Mouse (Mus musculus): ENCODE data around the gene Degs2.
"Not testable (repeated sequence)": the region's sequence is repeated elsewhere in the genome, so short reads cannot be mapped to it uniquely, and the experiment has no call there.

Gene Degs2

GRCm38 (mm10) chr12:108702185-108702584, at the start of gene Degs2:
Gene Degs2 (minus strand): TSS chr12:108702315.
- no peak for DNase-seq (ENCODE audit: extremely low read depth, low read depth)

GRCm38 (mm10) chr12:108751790-108752189, 49.7 kb upstream of the Degs2 start:
- DNase-seq (ENCODE audit: extremely low read depth, low read depth): no peak

GRCm38 (mm10) chr12:108750226-108750625, 48.1 kb upstream of the Degs2 start:
- DNase-seq (ENCODE audit: extremely low read depth, low read depth): no peak

GRCm38 (mm10) chr12:108749454-108749853, 47.3 kb upstream of the Degs2 start:
- no peak for DNase-seq (ENCODE audit: extremely low read depth, low read depth)

- no peak for DNase-seq (ENCODE audit: extremely low read depth, low read depth)
Observed at GRCm38 (mm10) chr12:108749019-108749418, 46.9 kb upstream of the Degs2 start.

- DNase-seq (ENCODE audit: extremely low read depth, low read depth): no peak
Observed at GRCm38 (mm10) chr12:108745990-108746389, 43.9 kb upstream of the Degs2 start.

GRCm38 (mm10) chr12:108742241-108742640, 40.1 kb upstream of the Degs2 start:
- DNase-seq (ENCODE audit: extremely low read depth, low read depth): no peak

GRCm38 (mm10) chr12:108741472-108741871, 39.4 kb upstream of the Degs2 start:
- no peak for DNase-seq (ENCODE audit: extremely low read depth, low read depth)

- no peak for DNase-seq (ENCODE audit: extremely low read depth, low read depth)
Observed at GRCm38 (mm10) chr12:108738745-108739144, 36.6 kb upstream of the Degs2 start.

- DNase-seq (ENCODE audit: extremely low read depth, low read depth): no peak
Observed at GRCm38 (mm10) chr12:108737838-108738237, 35.7 kb upstream of the Degs2 start.

- no peak for DNase-seq (ENCODE audit: extremely low read depth, low read depth)
Observed at GRCm38 (mm10) chr12:108734386-108734785, 32.3 kb upstream of the Degs2 start.

- DNase-seq (ENCODE audit: extremely low read depth, low read depth): no peak
Observed at GRCm38 (mm10) chr12:108723841-108724240, 21.7 kb upstream of the Degs2 start.

- no peak for DNase-seq (ENCODE audit: extremely low read depth, low read depth)
Observed at GRCm38 (mm10) chr12:108722464-108722863, 20.3 kb upstream of the Degs2 start.

- no peak for DNase-seq (ENCODE audit: extremely low read depth, low read depth)
Observed at GRCm38 (mm10) chr12:108718485-108718884, 16.4 kb upstream of the Degs2 start.

GRCm38 (mm10) chr12:108715854-108716253, 13.7 kb upstream of the Degs2 start:
- DNase-seq (ENCODE audit: extremely low read depth, low read depth): no peak

- DNase-seq (ENCODE audit: extremely low read depth, low read depth): not testable (repeated sequence)
Observed at GRCm38 (mm10) chr12:108713972-108714371, 11.9 kb upstream of the Degs2 start.

- DNase-seq (ENCODE audit: extremely low read depth, low read depth): no peak
Observed at GRCm38 (mm10) chr12:108712481-108712880, 10.4 kb upstream of the Degs2 start.

- DNase-seq (ENCODE audit: extremely low read depth, low read depth): no peak
Observed at GRCm38 (mm10) chr12:108710861-108711615, 8.9 kb upstream of the Degs2 start.

GRCm38 (mm10) chr12:108709964-108710765, 8.1 kb upstream of the Degs2 start:
- no peak for DNase-seq (ENCODE audit: extremely low read depth, low read depth)

- DNase-seq (ENCODE audit: extremely low read depth, low read depth): no peak
Observed at GRCm38 (mm10) chr12:108709386-108709785, 7.3 kb upstream of the Degs2 start.

- DNase-seq (ENCODE audit: extremely low read depth, low read depth): no peak
Observed at GRCm38 (mm10) chr12:108706129-108706528, 4.0 kb upstream of the Degs2 start.

GRCm38 (mm10) chr12:108705486-108705885, 3.4 kb upstream of the Degs2 start:
- DNase-seq (ENCODE audit: extremely low read depth, low read depth): no peak

GRCm38 (mm10) chr12:108701221-108701620, 894 bp downstream of the Degs2 start:
- no peak for DNase-seq (ENCODE audit: extremely low read depth, low read depth)
